Mouse (Mus musculus) lung, postnatal 0 days (tissue): ENCODE measurements around the gene Paqr6.

ENCODE experiments used
- CTCF ChIP-seq: IDR thresholded peaks from 2 replicates; pipeline ENCODE4 v1.5.1; 2016; ENCODE audit warnings: antibody characterized with exemption, mild to moderate bottlenecking
- EP300 ChIP-seq: IDR thresholded peaks from 2 replicates; pipeline ENCODE4 v1.6.1; 2016; ENCODE audit warnings: antibody characterized with exemption, mild to moderate bottlenecking, control low read depth

DNA sequence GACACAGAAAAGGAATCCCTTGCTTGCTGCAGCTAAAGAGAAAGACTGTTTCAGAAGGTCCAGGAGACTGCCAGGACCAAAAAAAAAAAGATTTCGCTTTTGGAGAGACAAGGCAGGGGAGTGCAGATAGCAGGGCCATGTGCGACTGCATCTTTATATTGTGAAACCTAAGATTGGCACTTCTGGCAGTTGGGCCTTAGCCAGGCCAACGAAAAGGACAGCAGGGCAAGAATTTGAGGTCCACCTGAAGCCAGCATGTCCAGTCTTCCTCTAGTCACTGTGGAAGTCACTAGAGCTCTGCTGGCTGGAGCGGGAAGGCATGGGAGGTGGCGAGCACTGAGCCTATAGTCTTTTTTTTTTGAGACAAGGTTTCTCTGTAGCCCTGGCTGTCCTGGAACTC is 44.6 kb downstream of the Paqr6 start:
- TF ChIP-seq EP300 (no peak), CTCF (no peak)
